Mouse (Mus musculus) E14TG2a.4 (cell line): ENCODE data around the gene Frmd4b.

Source experiments
- CTCF ChIP-seq: conservative IDR thresholded peaks from 2 replicates; pipeline ENCODE4 v1.5.1; 2014; ENCODE audit warnings: low read length
- POU5F1 ChIP-seq: IDR thresholded peaks from 2 replicates; pipeline ENCODE4 v1.6.1; 2014; ENCODE audit warnings: low read length, borderline replicate concordance

- TF ChIP-seq CTCF: peak; percentile 52
- TF ChIP-seq POU5F1: no peak
Measured at GRCm38 (mm10) chr6:97239360-97239759, 378.0 kb downstream of the Frmd4b start.
